Mouse (Mus musculus): ENCODE measurements at regions not wholly inside any gene's neighbourhood (a gene's known extent, or its start where the extent isn't known, plus 50 kb on each side); places are given as distances from the start of the nearest gene placed in this dataset.

- TF ChIP-seq POLR2A (IDR thresholded peaks at IDR 0.05; ENCODE audit: insufficient read length, low read depth) (no peak), SRF (IDR thresholded peaks at IDR 0.05; ENCODE audit: control insufficient read depth, insufficient read length, low read depth) (no peak), TCF12 (IDR thresholded peaks at IDR 0.05; ENCODE audit: insufficient read depth, poor library complexity, severe bottlenecking) (no peak), MAX (IDR thresholded peaks at IDR 0.05; ENCODE audit: low read depth) (no peak)
These were observed 404.3 kb upstream of the N6amt1 start for GRCm38 (mm10) chr16:86949681-86950080.

Measured in myocyte (in vitro differentiated cells).